ENCODE assay signal across 11 mouse cellular contexts in the genomic region with DNA sequence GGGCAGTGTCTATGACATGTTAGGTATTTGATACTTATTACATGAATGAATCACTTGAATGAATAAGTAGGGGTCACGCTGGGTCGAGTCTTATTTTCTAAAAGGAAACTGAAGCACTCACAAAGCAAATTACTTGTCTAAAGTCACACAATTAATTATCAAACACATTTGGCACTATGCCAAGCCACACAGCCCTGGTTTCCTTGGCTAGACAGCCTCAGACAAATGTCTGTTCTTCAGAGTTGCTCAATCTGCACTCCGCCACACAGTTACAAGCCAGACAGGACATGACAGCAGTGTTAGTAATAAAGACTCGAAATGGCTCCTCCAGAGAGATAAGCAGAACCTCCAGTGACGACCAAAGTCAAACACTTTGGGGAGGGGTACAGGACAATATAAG.
DNase-seq lines count a peak whose midpoint lies in the region; ATAC-seq and TF ChIP-seq lines count a peak whose summit lies in the region.
"Had no signal": no experiment of that assay in that cellular context is flagged by ENCODE, and none has a peak within 500 bp of the region (broad histone marks: within the 10 kb centered on the region; RNA-seq: fewer than 3 reads in every experiment).

No protein-coding gene starts in this region.

- H3K9me3 ChIP-seq in hindbrain, embryonic 12.5 days (replicated peaks) = no peaks in the 10 kb centered on the region
- H3K9me3 ChIP-seq in hindbrain, embryonic 13.5 days = 0 out of 2 replicates have a peak, but pooled peaks cover 4% of the 10 kb centered on the region
- 0 out of 2 replicates have a peak, but pooled peaks cover 3% of the 10 kb centered on the region for H3K9me3 ChIP-seq in intestine, embryonic 14.5 days (ENCODE audit: control insufficient read depth, low read length)
- H3K9me3 ChIP-seq in lung, embryonic 14.5 days (ENCODE audit: low read depth, low read length) = no peaks in the 10 kb centered on the region

- no peak overlapping the region for H3K27ac ChIP-seq in hindbrain, embryonic 12.5 days
- no peak overlapping the region for H3K27ac ChIP-seq in hindbrain, embryonic 13.5 days
- H3K27ac ChIP-seq in intestine, embryonic 14.5 days (ENCODE audit: low read depth) = no peak overlapping the region
- no peak overlapping the region for H3K27ac ChIP-seq in lung, embryonic 14.5 days (ENCODE audit: low read depth)
- H3K27ac ChIP-seq: macrophage had no signal

- no peak for TF ChIP-seq CTCF in lung, embryonic 14.5 days (IDR thresholded peaks at IDR 0.05; ENCODE audit: low read depth)

- ATAC-seq in hindbrain, embryonic 12.5 days (ENCODE audit: low FRiP score) = peak; percentile 32; the same call in 1 of the 2 replicates
- no peak; the same call in 1 of the 2 replicates for ATAC-seq in hindbrain, embryonic 13.5 days (ENCODE audit: low FRiP score)
- peak; percentile 77 for ATAC-seq in intestine, embryonic 14.5 days (replicated peaks; ENCODE audit: low FRiP score, low TSS enrichment, low read depth)
- ATAC-seq in lung, embryonic 14.5 days (ENCODE audit: insufficient read depth) = peak; percentile 95

- H3K4me2 ChIP-seq in hindbrain, embryonic 12.5 days (replicated peaks) = no peak overlapping the region
- no peak overlapping the region for H3K4me2 ChIP-seq in hindbrain, embryonic 13.5 days
- H3K4me2 ChIP-seq in intestine, embryonic 14.5 days (ENCODE audit: low read length) = no peak overlapping the region
- H3K4me2 ChIP-seq in lung, embryonic 14.5 days = no peak overlapping the region

- WGBS in hindbrain, embryonic 12.5 days = 65% methylated on average over 5 of the region's 5 CpGs
- 52% methylated on average over 5 of the region's 5 CpGs for WGBS in hindbrain, embryonic 13.5 days
- 30% methylated on average over 5 of the region's 5 CpGs for WGBS in intestine, embryonic 14.5 days
- WGBS in lung, embryonic 14.5 days = 15% methylated on average over 5 of the region's 5 CpGs

- H3K4me1 ChIP-seq in hindbrain, embryonic 12.5 days = no peaks in the 10 kb centered on the region
- H3K4me1 ChIP-seq in hindbrain, embryonic 13.5 days (replicated peaks) = peaks cover 4% of the 10 kb centered on the region
- H3K4me1 ChIP-seq in intestine, embryonic 14.5 days (replicated peaks; ENCODE audit: control insufficient read depth, insufficient read depth, low read length) = peaks cover 8% of the 10 kb centered on the region; the same call in 1 of the 2 replicates
- peaks cover 3% of the 10 kb centered on the region; the same call in 1 of the 2 replicates for H3K4me1 ChIP-seq in lung, embryonic 14.5 days (ENCODE audit: insufficient read depth)

- DNase-seq in NIH3T3 (ENCODE audit: low read depth) = peak; percentile 42
- no peak for DNase-seq in intestine, embryonic 14.5 days (ENCODE audit: low spot score)
- peak; percentile 90 for DNase-seq in lung, embryonic 14.5 days
- DNase-seq in thymus, postnatal 36 days = no peak
- DNase-seq in cerebellum, adult 18-20 months = no peak
- DNase-seq in layer of hippocampus, adult 9-10 months (ENCODE audit: low spot score) = no peak
- DNase-seq: right cerebral cortex, postnatal 25 days; thymus, postnatal 25 days had no signal

- no peaks in the 10 kb centered on the region for H3K27me3 ChIP-seq in hindbrain, embryonic 12.5 days
- H3K27me3 ChIP-seq in hindbrain, embryonic 13.5 days = no peaks in the 10 kb centered on the region
- no peaks in the 10 kb centered on the region for H3K27me3 ChIP-seq in intestine, embryonic 14.5 days (replicated peaks; ENCODE audit: control insufficient read depth, insufficient read depth, low read length)
- H3K27me3 ChIP-seq in lung, embryonic 14.5 days (ENCODE audit: insufficient read depth, low read length) = peaks cover 20% of the 10 kb centered on the region; the same call in 1 of the 2 replicates

- H3K4me3 ChIP-seq in hindbrain, embryonic 12.5 days = no peak overlapping the region
- H3K4me3 ChIP-seq in hindbrain, embryonic 13.5 days = no peak overlapping the region
- no peak overlapping the region for H3K4me3 ChIP-seq in intestine, embryonic 14.5 days (ENCODE audit: low read depth, low read length)
- H3K4me3 ChIP-seq in lung, embryonic 14.5 days (ENCODE audit: low read depth, low read length) = no peak overlapping the region

- H3K9ac ChIP-seq in hindbrain, embryonic 12.5 days = no peak overlapping the region
- H3K9ac ChIP-seq in hindbrain, embryonic 13.5 days = no peak overlapping the region
- H3K9ac ChIP-seq in intestine, embryonic 14.5 days (ENCODE audit: low read length) = no peak overlapping the region
- no peak overlapping the region for H3K9ac ChIP-seq in lung, embryonic 14.5 days

- H3K36me3 ChIP-seq in hindbrain, embryonic 12.5 days = no peaks in the 10 kb centered on the region
- H3K36me3 ChIP-seq in hindbrain, embryonic 13.5 days = no peaks in the 10 kb centered on the region
- H3K36me3 ChIP-seq in intestine, embryonic 14.5 days (ENCODE audit: control insufficient read depth, insufficient read depth, low read length) = no peaks in the 10 kb centered on the region
- no peaks in the 10 kb centered on the region for H3K36me3 ChIP-seq in lung, embryonic 14.5 days (ENCODE audit: insufficient read depth)

Comparison
In these comparisons a context has a peak if more than half of its experiments do, and no peak if none do; other contexts are left out.
1. DNase-seq: peak in NIH3T3 (single experiment) and lung, embryonic 14.5 days (single experiment); none in intestine, embryonic 14.5 days (single experiment), thymus, postnatal 36 days (0 of 2), cerebellum, adult 18-20 months (0 of 2) and layer of hippocampus, adult 9-10 months (single experiment).